Mouse (Mus musculus) intestine, embryonic 16.5 days (tissue): ENCODE data around the gene Vmn1r211. TPM values are rescaled to one million over a fixed set of nuclear protein-coding genes. Genes with fewer than 3 reads are reported as not detected.

Experiments
- polyA plus RNA-seq: library from polyadenylated mRNA; unstranded; fragments of >200 nt; fragmentation: Nextera tagmentation; extraction: Ambion mirVana; gene quantifications from 2 replicates; pipeline ENCODE4 v1.2.1, GENCODE M21; 2015

The Vmn1r211 gene
- polyA plus RNA-seq, 1 experiment from 2014 or later = not detected

Other genes starting within 250 kb of the Vmn1r211 start
- gene Vmn1r206, start 233.3 kb downstream of the Vmn1r211 start, polyA plus RNA-seq = not detected in 2 replicates
- gene Vmn1r207-ps, start 127.9 kb downstream of the Vmn1r211 start, polyA plus RNA-seq = not detected in 2 replicates
- gene Vmn1r208, start 80.2 kb downstream of the Vmn1r211 start, polyA plus RNA-seq = not detected in 2 replicates
- gene Vmn1r209, start 47.9 kb downstream of the Vmn1r211 start, polyA plus RNA-seq = not detected in 2 replicates
- gene Vmn1r210, start 26.2 kb downstream of the Vmn1r211 start, polyA plus RNA-seq = not detected in 2 replicates
- not detected in 2 replicates for gene Vmn1r212, start 26.6 kb upstream of the Vmn1r211 start, polyA plus RNA-seq
- gene Vmn1r213, start 150.1 kb upstream of the Vmn1r211 start, polyA plus RNA-seq = not detected in 2 replicates
- not detected in 2 replicates for gene Vmn1r214, start 172.9 kb upstream of the Vmn1r211 start, polyA plus RNA-seq
- not detected in 2 replicates for gene Vmn1r215, start 210.5 kb upstream of the Vmn1r211 start, polyA plus RNA-seq